Mouse (Mus musculus): Measurements from ENCODE around the gene Cfap161. TPM values are rescaled to one million over a fixed set of nuclear protein-coding genes. Genes with fewer than 3 reads are reported as not detected.
A peak's percentile ranks its signal among the peaks of the same experiment; 100 is the strongest.

The Cfap161 gene
- polyA plus RNA-seq, 1 experiment from 2014 or later: 4.3 TPM

DNA sequence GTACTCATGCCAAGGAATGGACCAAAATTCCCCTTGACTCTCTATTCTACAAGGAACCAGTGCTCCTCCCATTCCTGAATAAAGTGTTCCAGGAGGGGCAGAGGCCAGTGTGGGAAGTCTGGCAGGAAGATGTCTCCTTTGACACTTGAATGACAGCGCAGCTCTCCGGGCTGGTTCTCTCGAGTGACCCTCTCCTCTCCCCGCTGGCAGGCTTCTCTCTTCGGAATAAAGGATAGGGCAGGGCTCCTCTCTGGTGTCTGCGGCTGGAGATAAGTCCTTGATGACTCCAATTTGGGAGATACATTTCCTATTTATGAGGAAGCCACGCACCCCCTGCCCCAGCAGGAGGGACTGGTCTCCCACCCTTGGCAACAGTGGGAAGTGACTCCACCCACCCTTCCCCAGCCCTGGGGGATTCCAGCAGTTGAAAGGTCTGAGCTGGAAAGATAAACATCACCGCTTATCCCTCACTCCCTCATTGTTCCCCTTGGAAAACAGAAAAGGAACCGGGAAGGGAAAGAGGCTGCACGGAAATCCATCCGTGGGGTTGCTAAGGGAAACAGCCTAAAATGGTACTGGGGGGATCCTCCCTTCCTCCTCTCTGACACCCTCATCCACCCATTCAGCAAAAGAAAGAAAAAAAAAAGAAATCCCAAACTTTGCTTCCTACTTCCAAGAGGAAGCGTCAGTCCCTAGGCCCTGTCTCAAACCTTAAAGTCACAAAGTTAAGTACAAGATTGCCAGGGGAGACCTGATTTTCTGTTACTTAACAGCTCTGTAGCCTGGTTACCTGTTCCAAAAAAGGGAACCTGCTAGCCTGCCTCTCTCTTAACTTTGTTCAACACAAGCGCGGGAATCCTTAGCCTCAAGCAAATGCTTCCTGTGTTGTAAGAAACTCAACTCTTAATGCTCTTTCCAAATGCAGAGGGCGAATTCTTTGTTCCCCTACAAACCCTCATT, 15.7 kb upstream of the Cfap161 start:
- Histone ChIP-seq H3K4me3 (ENCODE audit: low read depth, low read length) (no peak overlapping the region), H3K9ac (ENCODE audit: low read depth, low read length) (no peak overlapping the region), H3K4me1 (ENCODE audit: control insufficient read depth, insufficient read depth, low read length) (peaks cover 60% of the 10 kb centered on the region), H3K27ac (replicated peaks; ENCODE audit: low read depth, low read length) (peak overlapping the region; percentile 62), H3K36me3 (ENCODE audit: control insufficient read depth, insufficient read depth, low read length) (no peaks in the 10 kb centered on the region), H3K9me3 (ENCODE audit: control insufficient read depth, low read length) (no peaks in the 10 kb centered on the region), H3K4me2 (ENCODE audit: low read depth, low read length) (peak overlapping the region; percentile 32), H3K27me3 (replicated peaks; ENCODE audit: control insufficient read depth, insufficient read depth, low read length) (no peaks in the 10 kb centered on the region)
- DNase-seq (ENCODE audit: low spot score) (peak; percentile 46), ATAC-seq (ENCODE audit: low read depth) (no peak)
- WGBS: 13% methylated on average over 15 of the region's 15 CpGs

- Histone ChIP-seq H3K36me3 (ENCODE audit: control insufficient read depth, insufficient read depth, low read length) (no peaks in the 10 kb centered on the region), H3K9ac (ENCODE audit: low read depth, low read length) (no peak overlapping the region), H3K4me2 (ENCODE audit: low read depth, low read length) (peak overlapping the region; percentile 32), H3K9me3 (ENCODE audit: control insufficient read depth, low read length) (no peaks in the 10 kb centered on the region), H3K4me3 (ENCODE audit: low read depth, low read length) (no peak overlapping the region), H3K27me3 (replicated peaks; ENCODE audit: control insufficient read depth, insufficient read depth, low read length) (no peaks in the 10 kb centered on the region), H3K27ac (replicated peaks; ENCODE audit: low read depth, low read length) (peak overlapping the region; percentile 62; the same call in 1 of the 2 replicates), H3K4me1 (ENCODE audit: control insufficient read depth, insufficient read depth, low read length) (peaks cover 54% of the 10 kb centered on the region)
- WGBS: 2% methylated on average over 3 of the region's 3 CpGs
- no peak for DNase-seq (ENCODE audit: low spot score)
- ATAC-seq (ENCODE audit: low read depth): no peak
Measured at GRCm38 (mm10) chr7:83809715-83810114, 15.0 kb upstream of the Cfap161 start.

GRCm38 (mm10) chr7:83809060-83809459, 14.4 kb upstream of the Cfap161 start:
- no peak overlapping the region for H3K4me2 ChIP-seq (ENCODE audit: low read depth, low read length)
- 41% methylated on average over 6 of the region's 6 CpGs for WGBS
- no peak for ATAC-seq (ENCODE audit: low read depth)
- peaks cover 48% of the 10 kb centered on the region for H3K4me1 ChIP-seq (ENCODE audit: control insufficient read depth, insufficient read depth, low read length)
- no peak overlapping the region for H3K27ac ChIP-seq (replicated peaks; ENCODE audit: low read depth, low read length)
- H3K4me3 ChIP-seq (ENCODE audit: low read depth, low read length): no peak overlapping the region
- no peak overlapping the region for H3K9ac ChIP-seq (ENCODE audit: low read depth, low read length)
- no peaks in the 10 kb centered on the region for H3K9me3 ChIP-seq (ENCODE audit: control insufficient read depth, low read length)
- no peaks in the 10 kb centered on the region for H3K27me3 ChIP-seq (replicated peaks; ENCODE audit: control insufficient read depth, insufficient read depth, low read length)
- peak; percentile 46 for DNase-seq (ENCODE audit: low spot score)
- H3K36me3 ChIP-seq (ENCODE audit: control insufficient read depth, insufficient read depth, low read length): no peaks in the 10 kb centered on the region

DNA sequence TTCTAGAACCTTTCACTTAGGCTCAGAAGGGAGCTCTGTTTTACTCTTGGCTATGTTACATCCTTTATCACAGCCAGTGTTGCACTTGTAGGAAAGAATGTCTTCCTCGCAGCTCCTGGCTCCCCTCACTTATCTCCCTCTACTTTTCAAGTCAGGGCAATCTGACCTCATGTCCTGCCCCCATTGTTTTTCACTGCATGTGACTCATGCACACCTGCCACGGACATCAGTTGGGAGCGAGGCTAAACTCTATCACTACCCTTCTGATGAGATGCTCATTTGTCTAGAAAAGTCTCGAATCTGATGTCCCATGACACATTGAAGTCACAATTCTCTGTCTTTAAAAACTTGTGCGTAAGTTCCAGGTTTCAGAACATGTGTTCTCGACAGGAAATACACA, 12.3 kb upstream of the Cfap161 start:
- H3K36me3 ChIP-seq (ENCODE audit: control insufficient read depth, insufficient read depth, low read length): no peaks in the 10 kb centered on the region
- no peak overlapping the region for H3K27ac ChIP-seq (replicated peaks; ENCODE audit: low read depth, low read length)
- H3K9ac ChIP-seq (ENCODE audit: low read depth, low read length): no peak overlapping the region
- no peak overlapping the region for H3K4me3 ChIP-seq (ENCODE audit: low read depth, low read length)
- ATAC-seq (ENCODE audit: low read depth) (no peak), DNase-seq (ENCODE audit: low spot score) (no peak)
- H3K27me3 ChIP-seq (replicated peaks; ENCODE audit: control insufficient read depth, insufficient read depth, low read length): no peaks in the 10 kb centered on the region
- H3K4me1 ChIP-seq (ENCODE audit: control insufficient read depth, insufficient read depth, low read length): peaks cover 28% of the 10 kb centered on the region
- H3K4me2 ChIP-seq (ENCODE audit: low read depth, low read length): no peak overlapping the region
- 71% methylated on average over 6 of the region's 6 CpGs for WGBS
- H3K9me3 ChIP-seq (ENCODE audit: control insufficient read depth, low read length): no peaks in the 10 kb centered on the region

DNA sequence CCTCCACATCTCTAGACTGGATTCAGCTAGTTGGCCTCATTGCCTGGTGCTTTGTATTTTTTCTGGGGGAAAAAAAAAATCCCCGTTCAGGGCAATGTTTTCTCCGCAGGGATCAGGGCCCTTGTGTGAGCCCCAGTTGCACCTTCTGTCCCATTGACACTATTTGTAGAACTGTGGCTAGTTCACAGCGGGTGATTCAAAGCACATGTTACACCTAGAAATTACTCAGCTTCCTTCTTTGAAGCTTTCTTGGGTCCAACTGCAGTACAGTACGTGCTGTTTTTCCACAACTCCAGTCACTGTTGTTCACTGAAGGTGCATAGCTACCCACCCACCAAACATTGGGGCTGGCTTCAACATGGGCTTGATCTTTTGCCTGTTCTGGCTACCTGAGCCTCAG, 9.1 kb upstream of the Cfap161 start:
- H3K4me1 ChIP-seq (ENCODE audit: control insufficient read depth, insufficient read depth, low read length): no peaks in the 10 kb centered on the region; the same call in none of the 2 replicates
- H3K4me2 ChIP-seq (ENCODE audit: low read depth, low read length): no peak overlapping the region
- H3K9me3 ChIP-seq (ENCODE audit: control insufficient read depth, low read length): no peaks in the 10 kb centered on the region
- WGBS: 75% methylated on average over 4 of the region's 4 CpGs
- no peak for ATAC-seq (ENCODE audit: low read depth)
- DNase-seq (ENCODE audit: low spot score): no peak
- no peaks in the 10 kb centered on the region for H3K27me3 ChIP-seq (replicated peaks; ENCODE audit: control insufficient read depth, insufficient read depth, low read length)
- no peak overlapping the region for H3K27ac ChIP-seq (replicated peaks; ENCODE audit: low read depth, low read length)
- no peak overlapping the region for H3K4me3 ChIP-seq (ENCODE audit: low read depth, low read length)
- H3K9ac ChIP-seq (ENCODE audit: low read depth, low read length): no peak overlapping the region
- H3K36me3 ChIP-seq (ENCODE audit: control insufficient read depth, insufficient read depth, low read length): no peaks in the 10 kb centered on the region

- Histone ChIP-seq H3K4me3 (ENCODE audit: low read depth, low read length) (no peak overlapping the region), H3K9ac (ENCODE audit: low read depth, low read length) (no peak overlapping the region), H3K27ac (replicated peaks; ENCODE audit: low read depth, low read length) (no peak overlapping the region), H3K27me3 (replicated peaks; ENCODE audit: control insufficient read depth, insufficient read depth, low read length) (no peaks in the 10 kb centered on the region), H3K36me3 (ENCODE audit: control insufficient read depth, insufficient read depth, low read length) (no peaks in the 10 kb centered on the region), H3K9me3 (ENCODE audit: control insufficient read depth, low read length) (no peaks in the 10 kb centered on the region), H3K4me1 (ENCODE audit: control insufficient read depth, insufficient read depth, low read length) (peaks cover 4% of the 10 kb centered on the region), H3K4me2 (ENCODE audit: low read depth, low read length) (no peak overlapping the region)
- 48% methylated on average over 7 of the region's 7 CpGs for WGBS
- peak; percentile 47; the same call in 1 of the 2 replicates for ATAC-seq (ENCODE audit: low read depth)
- DNase-seq (ENCODE audit: low spot score): peak; percentile 72
Measured at GRCm38 (mm10) chr7:83802509-83802908, 7.8 kb upstream of the Cfap161 start.

DNA sequence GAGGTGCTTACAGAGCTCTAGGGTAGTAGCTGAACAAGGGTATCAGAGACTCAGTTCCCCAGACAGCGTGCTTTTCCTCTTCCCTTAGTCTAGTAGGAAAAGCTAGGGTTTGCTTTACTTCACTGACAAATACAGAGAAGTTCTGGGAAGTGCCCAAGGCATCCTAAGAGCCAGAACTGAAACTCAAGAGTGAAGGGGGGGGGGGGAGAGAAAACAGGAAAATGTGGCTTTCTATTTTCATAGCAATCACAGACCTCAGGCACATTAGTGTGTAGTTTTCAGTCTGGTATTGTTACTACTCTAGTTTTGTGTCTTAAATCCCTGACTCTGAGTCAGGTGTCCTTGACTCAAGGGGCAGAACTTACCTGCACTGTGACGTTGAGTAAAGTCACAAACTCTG, 7.3 kb upstream of the Cfap161 start:
- H3K4me2 ChIP-seq (ENCODE audit: low read depth, low read length): no peak overlapping the region
- no peak for DNase-seq (ENCODE audit: low spot score)
- H3K36me3 ChIP-seq (ENCODE audit: control insufficient read depth, insufficient read depth, low read length): no peaks in the 10 kb centered on the region
- no peaks in the 10 kb centered on the region for H3K9me3 ChIP-seq (ENCODE audit: control insufficient read depth, low read length)
- H3K4me1 ChIP-seq (ENCODE audit: control insufficient read depth, insufficient read depth, low read length): peaks cover 4% of the 10 kb centered on the region
- WGBS: 72% methylated on average over 2 of the region's 2 CpGs
- no peak for ATAC-seq (ENCODE audit: low read depth)
- H3K27ac ChIP-seq (replicated peaks; ENCODE audit: low read depth, low read length): no peak overlapping the region
- H3K27me3 ChIP-seq (replicated peaks; ENCODE audit: control insufficient read depth, insufficient read depth, low read length): no peaks in the 10 kb centered on the region
- H3K9ac ChIP-seq (ENCODE audit: low read depth, low read length): no peak overlapping the region
- H3K4me3 ChIP-seq (ENCODE audit: low read depth, low read length): no peak overlapping the region

DNA sequence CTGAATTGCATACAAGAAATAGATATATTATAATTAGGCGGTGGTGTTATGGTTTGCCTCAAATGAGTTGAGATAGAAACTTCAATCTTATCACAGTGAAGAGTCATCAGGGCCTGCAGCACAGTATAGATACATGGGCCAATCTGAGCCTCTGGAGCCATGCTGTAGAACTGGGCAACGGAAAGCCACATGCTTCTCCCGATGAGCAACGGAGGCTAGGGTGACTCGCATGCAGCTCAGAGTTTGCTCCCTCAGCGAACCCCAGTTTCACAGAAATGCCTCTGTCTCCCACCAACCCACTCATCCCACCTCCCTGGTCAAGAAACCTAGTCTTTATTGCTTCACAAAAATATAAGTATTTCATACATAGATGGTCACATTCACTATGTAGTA, 6.8 kb upstream of the Cfap161 start:
- DNase-seq (ENCODE audit: low spot score) (no peak), ATAC-seq (ENCODE audit: low read depth) (no peak)
- Histone ChIP-seq H3K27me3 (replicated peaks; ENCODE audit: control insufficient read depth, insufficient read depth, low read length) (no peaks in the 10 kb centered on the region), H3K4me3 (ENCODE audit: low read depth, low read length) (no peak overlapping the region), H3K9me3 (ENCODE audit: control insufficient read depth, low read length) (no peaks in the 10 kb centered on the region), H3K27ac (replicated peaks; ENCODE audit: low read depth, low read length) (no peak overlapping the region), H3K4me1 (ENCODE audit: control insufficient read depth, insufficient read depth, low read length) (peaks cover 4% of the 10 kb centered on the region), H3K36me3 (ENCODE audit: control insufficient read depth, insufficient read depth, low read length) (no peaks in the 10 kb centered on the region), H3K9ac (ENCODE audit: low read depth, low read length) (no peak overlapping the region), H3K4me2 (ENCODE audit: low read depth, low read length) (no peak overlapping the region)
- WGBS: 93% methylated on average over 6 of the region's 6 CpGs
